Mouse (Mus musculus): ENCODE data around the gene Taf6l. TPM values are rescaled to one million over a fixed set of nuclear protein-coding genes. Genes with fewer than 3 reads are reported as not detected.
A peak's percentile ranks its signal among the peaks of the same experiment; 100 is the strongest.

Taf6l gene
- 7.8 and 8.1 TPM in 2 replicates for polyA plus RNA-seq (2012; rRNA removed)

DNA sequence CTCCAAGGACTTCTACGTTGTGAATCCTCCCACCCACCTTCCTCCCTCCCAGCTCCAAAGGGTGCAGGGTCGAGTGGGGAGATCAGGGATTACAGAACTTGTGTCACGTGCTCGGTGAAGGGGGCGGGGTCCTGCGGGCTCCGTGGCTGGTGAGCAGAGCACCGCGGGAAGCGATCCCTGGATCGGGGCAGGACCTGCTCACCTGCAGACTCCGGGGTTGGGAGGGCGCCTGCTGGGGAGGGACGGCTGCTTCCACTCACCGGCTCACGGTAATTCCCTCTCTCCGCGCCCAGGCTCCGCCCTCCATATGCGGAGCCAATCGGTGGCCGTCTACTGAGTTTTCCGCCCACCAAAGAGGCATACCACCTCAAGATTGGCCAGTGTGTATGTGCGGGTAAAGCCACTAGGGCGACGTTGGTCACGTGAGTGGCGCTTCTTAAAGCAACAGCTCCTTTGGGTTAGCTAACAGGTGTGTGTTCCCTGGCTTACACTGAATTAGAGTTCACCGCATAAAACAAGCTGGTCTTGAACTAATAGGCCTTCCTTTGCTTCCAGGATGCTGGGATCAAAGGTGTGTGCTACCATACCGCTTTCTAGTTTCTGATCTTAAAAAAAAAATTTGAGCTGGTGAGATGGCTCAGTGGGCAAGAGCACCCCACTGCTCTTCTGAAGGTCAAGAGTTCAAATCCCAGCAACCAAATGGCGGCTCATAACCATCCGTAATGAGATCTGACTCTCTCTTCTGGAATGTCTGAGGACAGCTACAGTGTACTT is at the start of gene Taf6l:
Taf6l (minus strand) TSS at position 410 of the 774 bp plus-strand sequence.
- WGBS: under 1% methylated on average over 32 of the region's 32 CpGs
- peak; percentile 95 for DNase-seq (ENCODE audit: low read depth, low spot score)

- WGBS: 85% methylated on average over 4 of the region's 4 CpGs
- DNase-seq (ENCODE audit: low read depth, low spot score): no peak
Observed at GRCm38 (mm10) chr19:8832971-8833370, 46.8 kb upstream of the Taf6l start.

- DNase-seq (ENCODE audit: low read depth, low spot score): no peak
- WGBS: 85% methylated on average over 11 of the region's 11 CpGs
Observed at GRCm38 (mm10) chr19:8831262-8831661, 45.0 kb upstream of the Taf6l start.

DNA sequence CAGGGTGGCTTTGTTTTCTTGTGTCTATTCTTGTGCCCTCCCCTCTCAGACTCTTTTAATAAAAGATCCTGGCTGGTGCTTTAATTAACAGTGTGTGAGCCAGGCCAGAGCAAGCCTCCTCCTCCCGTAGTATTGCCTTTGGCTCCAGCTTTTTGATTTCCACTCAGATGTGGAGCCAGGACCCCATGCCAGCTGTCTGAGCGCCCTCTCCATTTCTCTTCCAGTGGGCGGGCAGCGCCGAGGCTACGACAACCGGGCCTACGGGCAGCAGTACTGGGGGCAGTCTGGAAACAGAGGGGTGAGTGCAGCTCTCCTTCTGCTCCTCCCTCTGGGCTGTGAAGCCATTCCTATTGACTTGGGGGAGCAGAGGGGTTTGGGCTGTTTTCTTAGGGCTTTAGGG is 44.4 kb upstream of the Taf6l start:
- no peak for DNase-seq (ENCODE audit: low read depth, low spot score)
- 91% methylated on average over 8 of the region's 8 CpGs for whole genome bisulfite sequencing

GRCm38 (mm10) chr19:8829660-8830059 is 43.4 kb upstream of the Taf6l start, which contains the start of gene AC129217.1:
Gene AC129217.1 (plus strand): TSS chr19:8829773.
- DNase-seq (ENCODE audit: low read depth, low spot score): no peak
- 81% methylated on average over 8 of the region's 8 CpGs for WGBS

DNA sequence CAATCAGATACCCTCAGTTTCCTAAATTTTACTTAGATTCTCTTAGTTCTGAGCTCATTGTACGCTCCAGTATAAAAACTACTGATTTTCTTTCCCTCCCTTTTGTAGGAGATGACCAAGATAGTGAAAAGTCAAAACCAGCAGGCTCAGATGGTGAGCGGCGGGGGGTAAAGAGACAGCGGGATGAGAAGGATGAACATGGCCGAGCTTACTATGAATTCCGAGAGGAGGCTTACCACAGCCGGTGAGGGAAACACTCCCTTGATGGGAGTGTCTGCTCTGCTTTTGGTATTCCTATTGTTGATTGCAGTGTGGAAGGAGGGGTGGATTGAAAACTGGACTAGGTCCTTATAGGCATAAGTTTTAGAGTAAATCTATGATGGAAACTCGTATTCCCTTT is 36.5 kb upstream of the Taf6l start:
- no peak for DNase-seq (ENCODE audit: low read depth, low spot score)
- WGBS: 36% methylated on average over 8 of the region's 8 CpGs

- WGBS: under 1% methylated on average over 7 of the region's 7 CpGs
- DNase-seq (ENCODE audit: low read depth, low spot score): no peak
Observed at GRCm38 (mm10) chr19:8821146-8821545, 34.9 kb upstream of the Taf6l start.

- WGBS: 1% methylated on average over 48 of the region's 48 CpGs
- no peak for DNase-seq (ENCODE audit: low read depth, low spot score)
Observed at GRCm38 (mm10) chr19:8820424-8820956, 34.3 kb upstream of the Taf6l start.

- WGBS: under 1% methylated on average over 83 of the region's 83 CpGs
- peak; percentile 94 for DNase-seq (ENCODE audit: low read depth, low spot score)
Observed at GRCm38 (mm10) chr19:8819596-8820423, 33.6 kb upstream of the Taf6l start, which contains the start of gene Hnrnpul2. Gene Hnrnpul2 (plus strand): TSS chr19:8820010.

DNA sequence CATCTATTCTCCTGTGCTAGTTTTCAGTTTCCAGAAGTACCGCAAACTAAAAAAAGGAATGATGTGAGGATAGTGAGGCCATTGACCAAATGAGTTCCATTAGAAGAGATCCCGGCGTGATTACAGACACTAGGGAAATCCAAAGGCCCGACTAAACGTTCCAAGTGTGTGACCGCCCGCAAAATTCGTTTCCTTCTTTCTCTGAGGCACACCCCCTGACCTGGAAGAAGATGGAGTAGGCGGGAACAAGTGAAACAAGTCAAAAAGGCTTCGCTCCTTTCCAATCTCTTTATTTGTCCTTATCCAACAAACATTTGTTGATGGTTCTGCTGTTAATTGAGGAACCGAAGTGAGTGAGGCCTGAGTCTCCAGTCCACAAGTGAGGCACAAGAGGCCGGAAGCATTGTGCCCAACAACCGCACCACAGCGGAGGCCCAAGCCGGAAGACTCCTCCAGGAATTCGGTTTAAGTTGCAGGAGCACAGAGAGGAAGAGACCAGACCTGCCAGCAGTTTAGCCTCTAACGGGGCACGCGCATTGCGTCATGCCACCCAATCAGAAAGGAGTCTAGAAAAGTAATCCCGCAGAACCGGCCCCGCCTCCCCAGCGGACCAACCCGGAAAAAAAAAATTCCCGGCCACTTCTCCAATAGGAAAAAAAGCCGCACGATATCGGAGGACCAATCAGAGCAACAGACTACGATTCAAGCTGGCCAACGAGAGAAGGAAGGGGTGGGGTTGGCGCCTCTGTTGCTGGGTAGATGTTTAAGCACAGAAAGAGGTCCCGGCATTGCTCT is 32.8 kb upstream of the Taf6l start, which contains the start of gene Ttc9c:
Ttc9c (minus strand) TSS at position 533 of the 795 bp plus-strand sequence.
- under 1% methylated on average over 33 of the region's 33 CpGs for WGBS
- DNase-seq (ENCODE audit: low read depth, low spot score): peak; percentile 95

DNA sequence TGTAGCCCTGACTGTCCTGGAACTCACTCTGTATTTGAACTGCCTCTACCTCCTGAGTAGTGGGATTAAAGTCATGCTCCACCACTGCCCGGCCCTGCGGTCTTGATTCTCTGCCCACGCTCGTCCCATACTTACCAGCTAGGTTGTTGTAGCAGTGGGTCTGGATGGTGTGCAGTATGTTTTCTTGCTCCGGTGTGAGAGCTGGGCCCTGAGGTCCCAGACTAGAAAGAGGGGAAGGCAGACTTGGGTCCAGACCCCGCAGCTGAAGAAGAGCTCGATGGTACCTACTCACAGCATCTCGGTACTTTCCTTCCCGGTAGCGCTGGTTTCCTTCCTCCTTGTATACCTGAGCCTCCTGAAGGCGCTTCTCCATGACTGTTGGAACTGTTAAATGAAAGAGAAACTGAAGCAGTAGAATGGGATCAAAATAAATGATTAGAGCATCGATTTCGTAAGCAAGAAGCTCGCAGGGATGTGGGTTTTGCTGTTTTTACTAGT is 32.1 kb upstream of the Taf6l start:
- 5% methylated on average over 14 of the region's 14 CpGs for WGBS
- DNase-seq (ENCODE audit: low read depth, low spot score): no peak

- DNase-seq (ENCODE audit: low read depth, low spot score): no peak
- WGBS: 66% methylated on average over 3 of the region's 3 CpGs
Observed at GRCm38 (mm10) chr19:8817001-8817400, 30.8 kb upstream of the Taf6l start.

GRCm38 (mm10) chr19:8815812-8816211 is 29.6 kb upstream of the Taf6l start:
- 67% methylated on average over 11 of the region's 11 CpGs for WGBS
- no peak for DNase-seq (ENCODE audit: low read depth, low spot score)

GRCm38 (mm10) chr19:8806810-8807209 is 20.6 kb upstream of the Taf6l start:
- 90% methylated on average over 5 of the region's 5 CpGs for WGBS
- no peak for DNase-seq (ENCODE audit: low read depth, low spot score)

GRCm38 (mm10) chr19:8803879-8804660 is 17.9 kb upstream of the Taf6l start:
- WGBS: 88% methylated on average over 11 of the region's 11 CpGs
- no peak for DNase-seq (ENCODE audit: low read depth, low spot score)

- no peak for DNase-seq (ENCODE audit: low read depth, low spot score)
- 87% methylated on average over 9 of the region's 9 CpGs for WGBS
Observed at GRCm38 (mm10) chr19:8803204-8803780, 17.1 kb upstream of the Taf6l start.

DNA sequence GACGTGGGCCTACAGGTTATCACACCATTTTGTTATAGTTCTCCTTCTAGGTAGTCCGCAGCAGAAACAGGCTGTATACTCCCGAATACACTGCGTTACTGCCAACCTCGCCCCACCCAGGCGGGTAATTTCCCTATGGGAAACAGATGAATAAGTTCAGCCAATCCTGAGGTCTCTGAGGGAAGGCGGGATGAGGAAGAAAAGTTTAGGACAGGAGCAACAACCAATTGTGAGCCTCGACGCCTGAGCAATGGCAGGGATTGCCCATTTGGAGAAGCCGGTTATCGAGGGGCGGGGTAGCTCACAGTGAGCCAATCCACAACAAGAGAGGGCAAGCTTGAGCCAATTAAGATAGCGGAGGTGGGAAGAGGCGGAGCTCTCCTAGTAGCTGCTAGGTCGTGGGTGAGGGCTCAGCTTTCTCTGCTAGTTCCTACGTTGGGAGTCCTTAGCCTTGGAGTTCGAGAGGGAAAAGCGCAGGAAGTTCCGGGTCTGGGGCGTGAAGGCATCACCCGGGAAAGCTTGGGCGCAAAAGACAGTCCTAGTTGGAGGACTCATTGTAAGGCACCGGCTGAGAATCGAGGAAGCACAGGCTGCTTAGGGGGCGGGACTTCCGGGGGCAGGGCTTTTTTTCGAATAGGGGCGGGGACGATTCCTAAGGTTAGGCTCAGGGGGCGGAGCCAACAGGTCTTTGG is 16.1 kb upstream of the Taf6l start, which contains the start of gene Zbtb3:
Zbtb3 (plus strand) TSS at position 426 of the 692 bp plus-strand sequence.
- DNase-seq (ENCODE audit: low read depth, low spot score): peak; percentile 99
- WGBS: under 1% methylated on average over 30 of the region's 30 CpGs

DNA sequence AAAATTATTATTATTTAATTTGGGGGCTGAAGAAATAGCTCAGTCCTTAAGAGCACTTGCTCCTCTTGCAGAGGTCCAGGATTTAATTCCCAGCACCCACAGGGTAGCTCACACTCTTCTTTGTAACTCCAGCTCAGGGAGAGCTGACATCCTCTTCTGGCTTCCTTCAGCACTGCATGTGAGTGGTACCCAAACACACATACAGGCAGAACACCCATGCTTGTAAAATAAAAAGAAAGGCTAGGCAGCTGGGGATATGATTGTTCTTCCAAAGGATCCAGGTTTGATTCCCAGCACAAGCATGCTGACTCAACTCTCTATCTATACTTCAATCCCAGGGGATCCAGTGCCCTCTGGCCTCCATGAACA is 12.7 kb upstream of the Taf6l start:
- no peak for DNase-seq (ENCODE audit: low read depth, low spot score)

All from large intestine, adult 2 months (tissue).